9 mouse cellular contexts compared by ENCODE assay signal in the genomic region with DNA sequence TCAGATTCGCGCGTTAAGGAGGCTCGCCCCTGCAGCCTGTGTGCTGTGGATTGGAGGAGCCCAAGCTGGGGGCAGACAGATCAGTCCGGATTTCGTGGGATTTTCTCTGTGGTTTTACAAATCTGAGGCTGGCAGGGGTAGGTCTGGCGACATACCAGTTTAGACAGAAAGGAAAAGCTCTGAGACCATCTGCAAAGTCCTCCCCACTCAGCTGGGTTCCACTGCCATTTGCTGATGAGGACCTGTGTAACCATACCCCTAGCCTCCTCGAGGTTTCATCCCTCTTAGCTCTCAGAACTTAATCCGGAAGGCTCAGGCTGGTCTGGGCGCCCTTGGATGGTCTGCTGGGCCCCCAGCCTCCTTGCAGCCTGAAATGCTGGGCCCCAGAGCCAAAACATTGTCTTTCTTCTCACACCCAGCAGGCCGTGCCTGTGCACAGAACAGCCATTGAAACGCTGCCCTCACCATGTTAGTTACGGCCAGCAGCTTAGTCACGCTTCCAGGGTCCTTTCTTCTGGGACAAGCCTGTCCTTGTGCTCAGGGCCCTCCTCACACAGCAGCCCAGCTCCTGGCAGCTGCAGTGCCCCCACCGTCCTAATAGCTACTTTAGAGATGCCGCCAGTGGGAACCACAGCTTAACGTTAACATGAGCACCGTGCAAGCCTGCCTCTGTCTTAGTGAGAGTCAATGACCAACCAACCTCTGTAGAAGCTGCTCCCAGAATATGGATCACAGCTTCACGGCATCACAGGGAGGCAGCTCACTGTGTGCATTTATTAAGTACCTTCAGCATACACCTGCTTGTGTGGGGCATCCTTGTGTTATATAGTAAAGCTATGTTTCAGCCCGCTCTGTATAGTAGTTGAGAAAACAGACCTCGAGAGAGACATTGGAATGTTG. TPM values are rescaled to one million over a fixed set of nuclear protein-coding genes. Genes with fewer than 3 reads are reported as not detected.
DNase-seq lines count a peak whose midpoint lies in the region; ATAC-seq lines count a peak whose summit lies in the region.
"Had no signal": no experiment of that assay in that cellular context is flagged by ENCODE, and none has a peak within 500 bp of the region (broad histone marks: within the 10 kb centered on the region; RNA-seq: fewer than 3 reads in every experiment).

No protein-coding gene starts in this region.

- peak overlapping the region; percentile 90 for H3K27ac ChIP-seq in forebrain, embryonic 14.5 days (ENCODE audit: low read depth, low read length)
- peak overlapping the region; percentile 97 for H3K27ac ChIP-seq in neural tube, embryonic 11.5 days (ENCODE audit: low read depth, low read length)

- peak; percentile 89 for ATAC-seq in forebrain, embryonic 14.5 days
- ATAC-seq in neural tube, embryonic 11.5 days (ENCODE audit: insufficient read depth, low FRiP score, low TSS enrichment), result peak; percentile 94

- H3K4me2 ChIP-seq in forebrain, embryonic 14.5 days (ENCODE audit: low read length), result peak overlapping the region; percentile 15
- peak overlapping the region; percentile 12; the same call in 1 of the 2 replicates for H3K4me2 ChIP-seq in neural tube, embryonic 11.5 days (ENCODE audit: low read depth)

- 7% methylated on average over 21 of the region's 21 CpGs for WGBS in forebrain, embryonic 14.5 days
- 26% methylated on average over 21 of the region's 21 CpGs for WGBS in neural tube, embryonic 11.5 days

- H3K4me3 ChIP-seq in forebrain, embryonic 14.5 days (ENCODE audit: low read depth, low read length), result no peak overlapping the region
- no peak overlapping the region for H3K4me3 ChIP-seq in neural tube, embryonic 11.5 days (ENCODE audit: low read depth, low read length)
- H3K4me3 ChIP-seq: megakaryocyte, embryonic 14.5 days had no signal

- H3K27me3 ChIP-seq in forebrain, embryonic 14.5 days (replicated peaks; ENCODE audit: control insufficient read depth, insufficient read depth, low read length), result no peaks in the 10 kb centered on the region
- no peaks in the 10 kb centered on the region for H3K27me3 ChIP-seq in neural tube, embryonic 11.5 days (ENCODE audit: control insufficient read depth, insufficient read depth, low read length)

- peaks cover 31% of the 10 kb centered on the region for H3K4me1 ChIP-seq in forebrain, embryonic 14.5 days (ENCODE audit: control insufficient read depth, insufficient read depth, low read length)
- peaks cover 45% of the 10 kb centered on the region for H3K4me1 ChIP-seq in neural tube, embryonic 11.5 days (ENCODE audit: control insufficient read depth, insufficient read depth, low read length)
- H3K4me1 ChIP-seq: megakaryocyte, embryonic 14.5 days had no signal

- no peaks in the 10 kb centered on the region for H3K9me3 ChIP-seq in forebrain, embryonic 14.5 days (replicated peaks; ENCODE audit: control insufficient read depth, low read length)
- H3K9me3 ChIP-seq in neural tube, embryonic 11.5 days (ENCODE audit: control insufficient read depth, low read length), result no peaks in the 10 kb centered on the region
- H3K9me3 ChIP-seq: megakaryocyte, embryonic 14.5 days had no signal

- peaks cover 9% of the 10 kb centered on the region; the same call in 1 of the 2 replicates for H3K36me3 ChIP-seq in forebrain, embryonic 14.5 days (ENCODE audit: control insufficient read depth, insufficient read depth, low read length)
- no peaks in the 10 kb centered on the region; the same call in 1 of the 2 replicates for H3K36me3 ChIP-seq in neural tube, embryonic 11.5 days (ENCODE audit: control insufficient read depth, insufficient read depth, low read length)

- peak overlapping the region; percentile 40 for H3K9ac ChIP-seq in forebrain, embryonic 14.5 days (ENCODE audit: low read length)
- H3K9ac ChIP-seq in neural tube, embryonic 11.5 days (ENCODE audit: low read length), result peak overlapping the region; percentile 37

- peak; percentile 74 to 81 for DNase-seq in cerebellum, postnatal 10 days
- peak; percentile 85 for DNase-seq in forebrain, embryonic 14.5 days (ENCODE audit: low spot score)
- peak; percentile 67 to 87 for DNase-seq in layer of hippocampus, postnatal 14 days (ENCODE audit: low spot score in 2 of 2)
- peak; percentile 87 for DNase-seq in neural tube, embryonic 11.5 days (ENCODE audit: low spot score)
- no peak for DNase-seq in spleen, postnatal 4 days (ENCODE audit: low spot score in 2 of 2)
- no peak for DNase-seq in thymus, postnatal 4 days
- DNase-seq in urinary bladder, adult 18-20 months (ENCODE audit: low spot score in 2 of 2), result no peak
- DNase-seq in c-Kit-positive CD71-positive TER-119-positive erythroid progenitor cells, embryonic 14.5 days (ENCODE audit: low spot score), result no peak

RNA-seq across cellular contexts. Expression of a gene that starts 8.7 kb away (rescaled TPM):
- polyA plus RNA-seq in forebrain, embryonic 14.5 days (2014; fragmentation: Nextera tagmentation; extraction: Ambion mirVana), result 23.1 and 31.7 TPM in 2 replicates
- 100 to 1,000 TPM; 101 to 107 TPM for total RNA-seq in layer of hippocampus, postnatal 14 days (2021)
- 47.3 and 50.5 TPM in 2 replicates for polyA plus RNA-seq in neural tube, embryonic 11.5 days (2014; fragmentation: Nextera tagmentation; extraction: Ambion mirVana)

Comparison
In these comparisons a context has a peak if more than half of its experiments do, and no peak if none do; other contexts are left out.
1. DNase-seq: peak in cerebellum, postnatal 10 days (2 of 2), forebrain, embryonic 14.5 days (single experiment), layer of hippocampus, postnatal 14 days (2 of 2) and neural tube, embryonic 11.5 days (single experiment); none in spleen, postnatal 4 days (0 of 2), thymus, postnatal 4 days (single experiment), urinary bladder, adult 18-20 months (0 of 2) and c-Kit-positive CD71-positive TER-119-positive erythroid progenitor cells, embryonic 14.5 days (single experiment).